Mouse (Mus musculus): ENCODE results near the gene Parp8.

DNA sequence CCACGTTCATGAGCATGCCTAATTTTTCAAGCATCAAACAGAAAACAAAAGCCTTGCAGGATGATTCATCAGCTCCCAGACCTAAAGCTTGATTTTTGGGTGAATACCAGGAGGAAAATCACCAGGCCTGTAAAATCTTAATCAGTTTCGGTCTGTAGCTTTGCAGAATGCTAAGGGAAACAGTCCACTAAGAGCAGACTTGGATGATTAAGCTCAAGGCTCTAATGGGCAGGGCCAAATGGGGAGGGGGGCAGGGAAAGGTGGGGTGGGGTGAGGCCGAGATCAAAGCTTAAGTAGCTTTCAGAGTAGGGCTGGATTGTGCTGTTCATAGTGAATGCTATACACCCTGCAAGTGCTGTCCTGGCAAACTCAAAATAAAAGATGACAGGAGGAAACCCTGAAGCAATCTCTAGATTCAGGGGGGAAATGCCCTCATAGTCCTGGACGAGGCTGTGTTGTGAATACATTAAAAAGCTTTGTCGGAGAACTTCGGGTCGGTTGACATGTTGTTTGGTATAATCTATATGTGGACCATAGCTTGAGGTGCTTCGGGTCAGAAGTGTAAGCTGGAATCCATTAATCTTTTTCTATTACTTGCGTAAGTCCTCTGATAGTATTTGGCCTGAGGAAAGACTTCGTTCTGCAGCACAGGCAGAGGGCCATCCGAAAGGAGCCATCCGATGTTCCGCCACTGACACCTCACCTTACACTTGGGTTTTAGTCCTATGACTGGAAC is 83.9 kb downstream of the Parp8 start:
- no peak for TF ChIP-seq EP300 (IDR thresholded peaks at IDR 0.05; ENCODE audit: low read depth)
- no peak for TF ChIP-seq CTCF (IDR thresholded peaks at IDR 0.05; ENCODE audit: low read depth)
